Mouse (Mus musculus): ENCODE measurements around the gene Cdk12. TPM values are rescaled to one million over a fixed set of nuclear protein-coding genes. Genes with fewer than 3 reads are reported as not detected.

Gene Cdk12
- polyA plus RNA-seq, 1 experiment from 2014 or later: 6.4 TPM

DNA sequence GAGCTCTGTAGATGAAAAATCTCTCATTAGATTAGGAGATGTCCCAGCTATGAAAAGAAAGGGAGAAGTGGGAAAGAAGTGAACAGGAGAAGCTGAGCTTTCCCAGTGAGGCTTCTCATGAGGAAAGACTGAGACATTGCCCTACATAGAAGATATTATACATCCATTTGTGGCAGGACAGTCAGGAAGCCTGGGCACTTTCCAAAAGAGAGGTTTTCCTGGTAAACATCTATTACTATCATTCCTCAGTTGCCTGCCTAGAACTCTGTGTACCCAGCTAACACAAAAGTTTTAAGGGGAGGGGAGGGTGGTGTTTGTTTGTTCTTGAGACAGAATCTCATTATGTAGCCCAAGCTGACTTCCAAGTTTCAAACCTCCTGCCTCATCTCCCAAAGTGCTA lies 67.6 kb downstream of the Cdk12 start:
- Histone ChIP-seq H3K27ac (ENCODE audit: low read length) (no peak overlapping the region), H3K4me3 (ENCODE audit: low read length) (no peak overlapping the region), H3K9me3 (replicated peaks; ENCODE audit: control insufficient read depth, low read length) (no peaks in the 10 kb centered on the region), H3K27me3 (ENCODE audit: control insufficient read depth, insufficient read depth, low read length) (no peaks in the 10 kb centered on the region), H3K4me2 (ENCODE audit: low read depth, low read length) (no peak overlapping the region), H3K36me3 (ENCODE audit: control insufficient read depth, insufficient read depth) (peaks cover 35% of the 10 kb centered on the region), H3K4me1 (ENCODE audit: control insufficient read depth, insufficient read depth, low read length) (peaks cover under 1% of the 10 kb centered on the region; the same call in 1 of the 2 replicates), H3K9ac (ENCODE audit: low read length) (no peak overlapping the region)
- ATAC-seq (replicated peaks; ENCODE audit: extremely low read depth, insufficient read depth, low FRiP score): no peak

DNA sequence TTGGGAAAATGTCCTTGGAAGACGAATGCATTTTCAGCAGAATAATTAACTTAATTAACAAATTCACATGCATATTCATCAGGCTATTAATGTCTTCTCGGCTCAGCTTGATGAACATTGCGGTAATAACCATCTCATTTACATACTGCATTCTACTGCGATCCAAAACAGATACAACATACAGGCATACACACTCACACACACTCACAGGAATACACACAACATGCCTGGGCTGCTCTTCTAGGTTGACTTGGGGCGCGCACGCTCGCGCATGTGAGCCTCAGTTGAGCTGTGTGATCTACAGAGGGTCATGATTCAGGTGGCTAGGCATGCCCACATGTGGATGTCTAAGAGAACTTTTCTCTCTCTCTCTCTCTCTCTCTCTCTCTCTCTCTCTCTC lies 80.9 kb downstream of the Cdk12 start:
- H3K9ac ChIP-seq (ENCODE audit: low read length): no peak overlapping the region
- no peak overlapping the region for H3K4me3 ChIP-seq (ENCODE audit: low read length)
- no peaks in the 10 kb centered on the region for H3K36me3 ChIP-seq (ENCODE audit: control insufficient read depth, insufficient read depth)
- no peak for ATAC-seq (replicated peaks; ENCODE audit: extremely low read depth, insufficient read depth, low FRiP score)
- 32% methylated on average over 9 of the region's 9 CpGs for WGBS
- no peak overlapping the region for H3K4me2 ChIP-seq (ENCODE audit: low read depth, low read length)
- H3K27ac ChIP-seq (ENCODE audit: low read length): no peak overlapping the region
- H3K9me3 ChIP-seq (replicated peaks; ENCODE audit: control insufficient read depth, low read length): no peaks in the 10 kb centered on the region
- no peaks in the 10 kb centered on the region for H3K27me3 ChIP-seq (ENCODE audit: control insufficient read depth, insufficient read depth, low read length)
- peaks cover 5% of the 10 kb centered on the region; the same call in 1 of the 2 replicates for H3K4me1 ChIP-seq (ENCODE audit: control insufficient read depth, insufficient read depth, low read length)

DNA sequence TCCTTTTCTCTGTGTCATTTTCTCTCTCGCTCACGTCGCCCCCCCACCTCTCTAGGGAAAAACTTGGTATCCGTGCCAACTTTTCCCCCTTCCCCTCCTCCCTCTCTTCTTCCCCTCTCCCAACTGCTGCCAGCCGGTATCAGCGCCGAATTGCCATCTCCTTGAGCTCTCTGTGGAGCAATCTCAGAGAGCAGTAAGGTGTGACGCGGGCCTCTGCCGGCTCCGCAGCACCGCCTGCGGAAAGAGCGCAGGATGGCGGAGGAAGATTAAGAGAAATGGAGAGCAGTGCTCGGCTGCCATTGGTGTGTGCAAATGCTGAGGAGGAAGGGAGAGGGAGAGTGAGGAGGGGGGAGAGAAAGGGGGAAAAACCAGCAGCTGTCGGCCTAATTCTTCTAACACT lies 81.4 kb downstream of the Cdk12 start:
- H3K27ac ChIP-seq (ENCODE audit: low read length): no peak overlapping the region
- no peaks in the 10 kb centered on the region for H3K27me3 ChIP-seq (ENCODE audit: control insufficient read depth, insufficient read depth, low read length)
- no peak for ATAC-seq (replicated peaks; ENCODE audit: extremely low read depth, insufficient read depth, low FRiP score)
- peaks cover 5% of the 10 kb centered on the region; the same call in 1 of the 2 replicates for H3K4me1 ChIP-seq (ENCODE audit: control insufficient read depth, insufficient read depth, low read length)
- H3K4me3 ChIP-seq (ENCODE audit: low read length): peak overlapping the region; percentile 35
- H3K9ac ChIP-seq (ENCODE audit: low read length): 0 out of 2 replicates have a peak overlapping the region, but pooled peaks have one; percentile 45
- no peaks in the 10 kb centered on the region for H3K9me3 ChIP-seq (replicated peaks; ENCODE audit: control insufficient read depth, low read length)
- no peaks in the 10 kb centered on the region for H3K36me3 ChIP-seq (ENCODE audit: control insufficient read depth, insufficient read depth)
- WGBS: under 1% methylated on average over 17 of the region's 17 CpGs
- peak overlapping the region; percentile 65 for H3K4me2 ChIP-seq (ENCODE audit: low read depth, low read length)

- Histone ChIP-seq H3K9me3 (replicated peaks; ENCODE audit: control insufficient read depth, low read length) (no peaks in the 10 kb centered on the region), H3K4me3 (ENCODE audit: low read length) (no peak overlapping the region), H3K4me2 (ENCODE audit: low read depth, low read length) (no peak overlapping the region), H3K27me3 (ENCODE audit: control insufficient read depth, insufficient read depth, low read length) (no peaks in the 10 kb centered on the region), H3K9ac (ENCODE audit: low read length) (no peak overlapping the region), H3K27ac (ENCODE audit: low read length) (no peak overlapping the region), H3K36me3 (ENCODE audit: control insufficient read depth, insufficient read depth) (no peaks in the 10 kb centered on the region), H3K4me1 (ENCODE audit: control insufficient read depth, insufficient read depth, low read length) (peaks cover 5% of the 10 kb centered on the region; the same call in 1 of the 2 replicates)
- WGBS: 74% methylated on average over 2 of the region's 2 CpGs
- no peak for ATAC-seq (replicated peaks; ENCODE audit: extremely low read depth, insufficient read depth, low FRiP score)
These were observed 82.5 kb downstream of the Cdk12 start for GRCm38 (mm10) chr11:98285368-98285767.

GRCm38 (mm10) chr11:98287531-98287930 lies 84.7 kb downstream of the Cdk12 start:
- Histone ChIP-seq H3K36me3 (ENCODE audit: control insufficient read depth, insufficient read depth) (no peaks in the 10 kb centered on the region), H3K27ac (ENCODE audit: low read length) (no peak overlapping the region), H3K9me3 (replicated peaks; ENCODE audit: control insufficient read depth, low read length) (no peaks in the 10 kb centered on the region), H3K27me3 (ENCODE audit: control insufficient read depth, insufficient read depth, low read length) (0 out of 2 replicates have a peak, but pooled peaks cover 2% of the 10 kb centered on the region), H3K4me3 (ENCODE audit: low read length) (no peak overlapping the region), H3K4me1 (ENCODE audit: control insufficient read depth, insufficient read depth, low read length) (peaks cover 5% of the 10 kb centered on the region; the same call in 1 of the 2 replicates), H3K9ac (ENCODE audit: low read length) (no peak overlapping the region), H3K4me2 (ENCODE audit: low read depth, low read length) (no peak overlapping the region)
- 35% methylated on average over 5 of the region's 5 CpGs for WGBS
- ATAC-seq (replicated peaks; ENCODE audit: extremely low read depth, insufficient read depth, low FRiP score): no peak

DNA sequence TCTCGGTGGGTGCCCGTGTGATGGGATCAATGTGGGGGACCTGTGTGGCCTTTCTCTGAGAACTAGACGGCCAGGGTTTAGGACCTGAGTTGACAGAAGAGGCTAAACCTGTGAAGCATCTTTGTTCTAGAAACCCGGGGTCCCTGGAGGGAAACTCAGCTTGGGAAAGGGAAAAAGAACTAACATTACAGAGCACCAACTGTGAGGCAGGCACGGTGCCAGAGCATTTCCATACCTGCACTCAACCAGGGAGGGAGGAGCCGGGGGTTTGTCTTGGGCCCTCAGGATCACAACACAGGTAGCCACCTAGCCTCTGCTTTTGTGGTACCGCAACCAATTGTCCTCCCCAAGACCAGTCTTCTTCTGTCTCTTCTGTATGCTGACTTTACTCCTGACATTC lies 85.1 kb downstream of the Cdk12 start:
- 52% methylated on average over 7 of the region's 7 CpGs for WGBS
- no peak overlapping the region for H3K4me2 ChIP-seq (ENCODE audit: low read depth, low read length)
- H3K27me3 ChIP-seq (ENCODE audit: control insufficient read depth, insufficient read depth, low read length): 0 out of 2 replicates have a peak, but pooled peaks cover 2% of the 10 kb centered on the region
- no peaks in the 10 kb centered on the region for H3K36me3 ChIP-seq (ENCODE audit: control insufficient read depth, insufficient read depth)
- no peak overlapping the region for H3K9ac ChIP-seq (ENCODE audit: low read length)
- no peaks in the 10 kb centered on the region for H3K9me3 ChIP-seq (replicated peaks; ENCODE audit: control insufficient read depth, low read length)
- peaks cover 5% of the 10 kb centered on the region; the same call in 1 of the 2 replicates for H3K4me1 ChIP-seq (ENCODE audit: control insufficient read depth, insufficient read depth, low read length)
- ATAC-seq (replicated peaks; ENCODE audit: extremely low read depth, insufficient read depth, low FRiP score): no peak
- no peak overlapping the region for H3K27ac ChIP-seq (ENCODE audit: low read length)
- H3K4me3 ChIP-seq (ENCODE audit: low read length): no peak overlapping the region

- H3K9ac ChIP-seq (ENCODE audit: low read length): no peak overlapping the region
- no peak for ATAC-seq (replicated peaks; ENCODE audit: extremely low read depth, insufficient read depth, low FRiP score)
- H3K9me3 ChIP-seq (replicated peaks; ENCODE audit: control insufficient read depth, low read length): no peaks in the 10 kb centered on the region
- H3K4me2 ChIP-seq (ENCODE audit: low read depth, low read length): no peak overlapping the region
- peaks cover 5% of the 10 kb centered on the region for H3K4me1 ChIP-seq (ENCODE audit: control insufficient read depth, insufficient read depth, low read length)
- peaks cover 6% of the 10 kb centered on the region; the same call in 1 of the 2 replicates for H3K27me3 ChIP-seq (ENCODE audit: control insufficient read depth, insufficient read depth, low read length)
- no peak overlapping the region for H3K27ac ChIP-seq (ENCODE audit: low read length)
- H3K4me3 ChIP-seq (ENCODE audit: low read length): no peak overlapping the region
- no peaks in the 10 kb centered on the region for H3K36me3 ChIP-seq (ENCODE audit: control insufficient read depth, insufficient read depth)
- 49% methylated on average over 13 of the region's 13 CpGs for WGBS
These were observed 87.0 kb downstream of the Cdk12 start for GRCm38 (mm10) chr11:98289873-98290272.

- Histone ChIP-seq H3K27ac (ENCODE audit: low read length) (no peak overlapping the region), H3K9ac (ENCODE audit: low read length) (no peak overlapping the region), H3K4me2 (ENCODE audit: low read depth, low read length) (no peak overlapping the region), H3K36me3 (ENCODE audit: control insufficient read depth, insufficient read depth) (no peaks in the 10 kb centered on the region), H3K4me1 (ENCODE audit: control insufficient read depth, insufficient read depth, low read length) (peaks cover 8% of the 10 kb centered on the region), H3K4me3 (ENCODE audit: low read length) (no peak overlapping the region), H3K27me3 (ENCODE audit: control insufficient read depth, insufficient read depth, low read length) (peaks cover 14% of the 10 kb centered on the region; the same call in 1 of the 2 replicates), H3K9me3 (replicated peaks; ENCODE audit: control insufficient read depth, low read length) (no peaks in the 10 kb centered on the region)
- 69% methylated on average over 2 of the region's 2 CpGs for WGBS
- ATAC-seq (replicated peaks; ENCODE audit: extremely low read depth, insufficient read depth, low FRiP score): no peak
These were observed 88.0 kb downstream of the Cdk12 start for GRCm38 (mm10) chr11:98290906-98291305.

DNA sequence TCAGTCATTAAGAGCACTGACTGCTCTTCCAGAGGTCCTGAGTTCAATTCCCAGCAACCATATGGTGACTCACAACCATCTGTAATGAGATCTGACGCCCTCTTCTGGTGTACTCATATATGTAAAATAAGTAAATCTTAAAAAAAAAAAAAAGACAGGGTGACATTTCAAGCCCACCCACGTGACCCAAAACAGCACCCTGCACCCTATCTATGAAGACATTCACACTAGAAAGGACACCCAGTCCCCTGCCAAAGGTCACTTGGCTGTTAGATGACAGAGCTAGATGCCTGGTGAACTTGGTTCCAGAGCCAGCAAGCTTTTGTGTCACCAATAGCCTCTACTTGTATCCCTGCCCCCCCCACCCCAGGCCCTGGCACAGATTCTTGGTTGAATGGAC lies 90.2 kb downstream of the Cdk12 start:
- no peak overlapping the region for H3K4me2 ChIP-seq (ENCODE audit: low read depth, low read length)
- H3K9me3 ChIP-seq (replicated peaks; ENCODE audit: control insufficient read depth, low read length): no peaks in the 10 kb centered on the region
- H3K4me3 ChIP-seq (ENCODE audit: low read length): no peak overlapping the region
- H3K36me3 ChIP-seq (ENCODE audit: control insufficient read depth, insufficient read depth): no peaks in the 10 kb centered on the region
- no peak overlapping the region for H3K27ac ChIP-seq (ENCODE audit: low read length)
- peaks cover 19% of the 10 kb centered on the region; the same call in 1 of the 2 replicates for H3K27me3 ChIP-seq (ENCODE audit: control insufficient read depth, insufficient read depth, low read length)
- no peak overlapping the region for H3K9ac ChIP-seq (ENCODE audit: low read length)
- WGBS: 41% methylated on average over 2 of the region's 2 CpGs
- peaks cover 18% of the 10 kb centered on the region for H3K4me1 ChIP-seq (ENCODE audit: control insufficient read depth, insufficient read depth, low read length)
- ATAC-seq (replicated peaks; ENCODE audit: extremely low read depth, insufficient read depth, low FRiP score): no peak
